Mouse (Mus musculus) heart, postnatal 0 days (tissue): ENCODE results near the gene Lpp. TPM values are rescaled to one million over a fixed set of nuclear protein-coding genes. Genes with fewer than 3 reads are reported as not detected.

Source experiments
- ATAC-seq: fragments of 200-750 bp; cut with Nextera tagmentation; 2 replicates; pipeline ENCODE4 v1.8.0; 2017; ENCODE audit warnings: low read depth, moderate number of reproducible peaks, moderate library complexity; ENCODE audit not compliant: insufficient read depth
- DNase-seq: peaks from one replicate; pipeline ENCODE4 v3.0.0-alpha.2; 2016; ENCODE audit warnings: low spot score
- H3K27ac ChIP-seq: fragments of 300-500 bp; sonication (generic); 2 replicates; pipeline ENCODE4 v1.5.1; 2014; ENCODE audit warnings: low read depth, mild to moderate bottlenecking
- H3K27me3 ChIP-seq: fragments of 300-500 bp; sonication (generic); 2 replicates; pipeline ENCODE4 v1.6.1; 2014; ENCODE audit warnings: low read length, mixed read lengths; ENCODE audit not compliant: control insufficient read depth, insufficient read depth
- H3K36me3 ChIP-seq: fragments of 300-500 bp; sonication (generic); replicated peaks from 2 replicates; pipeline ENCODE4 v1.6.1; 2014; ENCODE audit warnings: low read length, mixed read lengths; ENCODE audit not compliant: control insufficient read depth, insufficient read depth
- H3K4me1 ChIP-seq: fragments of 300-500 bp; sonication (generic); 2 replicates; pipeline ENCODE4 v1.6.1; 2014; ENCODE audit warnings: antibody characterized with exemption; ENCODE audit not compliant: control insufficient read depth, insufficient read depth
- H3K4me2 ChIP-seq: fragments of 300-500 bp; sonication (generic); 2 replicates; pipeline ENCODE4 v1.6.1; 2014; ENCODE audit warnings: low read depth, mild to moderate bottlenecking, low read length, moderate library complexity
- H3K4me3 ChIP-seq: fragments of 300-500 bp; sonication (generic); 2 replicates; pipeline ENCODE4 v1.5.1; 2014; ENCODE audit warnings: low read depth, low read length
- H3K9ac ChIP-seq: fragments of 300-500 bp; sonication (generic); replicated peaks from 2 replicates; pipeline ENCODE4 v1.6.1; 2014; ENCODE audit warnings: low read depth, low read length, mixed read lengths
- H3K9me3 ChIP-seq: fragments of 300-500 bp; sonication (generic); replicated peaks from 2 replicates; pipeline ENCODE4 v1.6.1; 2016; ENCODE audit warnings: low read length; ENCODE audit not compliant: control insufficient read depth
- CTCF ChIP-seq: IDR thresholded peaks from 2 replicates; pipeline ENCODE4 v1.5.1; 2016; ENCODE audit warnings: antibody characterized with exemption, control low read depth, low read depth
- EP300 ChIP-seq: IDR thresholded peaks from 2 replicates; pipeline ENCODE4 v1.6.1; 2016; ENCODE audit warnings: antibody characterized with exemption, low read depth
- WGBS: fragments of 180-500 bp; shearing (Covaris S2); extraction: QIAGEN DNeasy Blood & Tissue Kit; methylation state at CpG from one replicate; pipeline ENCODE4 v1.1.7; 2014; 5-methylcytosine and 5-hydroxymethylcytosine counted together
- polyA plus RNA-seq: library from polyadenylated mRNA; unstranded; fragments of >200 nt; fragmentation: Nextera tagmentation; extraction: Ambion mirVana; gene quantifications from 2 replicates; pipeline ENCODE4 v1.2.1, GENCODE M21; 2015
- total RNA-seq: library from RNA; depleted of rRNA; stranded (reverse); fragments of >200 nt; gene quantifications from 2 replicates; pipeline ENCODE4 v1.2.3, GENCODE M21; 2014; ENCODE audit warnings: low replicate concordance

The Lpp gene
- total and polyA plus RNA-seq, 2 experiments from 2014 or later, result 32.1 to 77.4 TPM

DNA sequence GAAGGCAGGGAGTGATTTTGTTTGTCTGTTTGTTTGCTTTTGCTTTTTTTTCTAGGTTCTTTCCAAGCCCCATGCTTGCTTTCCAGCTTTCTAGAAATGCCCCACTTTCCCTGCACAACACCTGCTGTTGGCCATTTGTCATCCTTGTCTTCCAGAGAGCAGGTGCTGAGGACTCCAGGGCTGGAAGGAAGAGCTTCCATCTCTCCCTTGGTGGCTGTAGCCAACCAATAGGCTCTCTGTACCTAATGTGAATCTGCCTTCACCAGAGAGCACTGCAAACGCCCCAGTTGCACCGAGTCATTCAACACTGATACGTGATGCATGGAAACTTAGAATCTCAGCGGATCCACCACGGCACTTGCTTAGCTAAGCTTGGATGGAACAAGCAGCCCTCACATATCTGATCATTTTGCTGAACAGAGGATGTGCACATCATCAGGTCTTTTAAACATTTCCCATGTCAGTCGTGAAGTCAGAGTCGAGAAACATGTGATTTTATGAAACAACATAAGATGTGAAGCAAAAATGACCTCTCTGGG lies 242.1 kb downstream of the Lpp start:
- ATAC-seq (no peak), DNase-seq (no peak)
- 91% methylated on average over 7 of the region's 7 CpGs for WGBS
- no peaks in the 10 kb centered on the region for H3K9me3 ChIP-seq
- no peak overlapping the region for H3K4me2 ChIP-seq
- no peaks in the 10 kb centered on the region for H3K36me3 ChIP-seq
- TF ChIP-seq CTCF (no peak), EP300 (no peak)
- no peaks in the 10 kb centered on the region for H3K27me3 ChIP-seq
- no peak overlapping the region for H3K9ac ChIP-seq
- no peak overlapping the region for H3K27ac ChIP-seq
- H3K4me1 ChIP-seq, result no peaks in the 10 kb centered on the region
- H3K4me3 ChIP-seq, result no peak overlapping the region

- ATAC-seq (no peak), DNase-seq (no peak)
- H3K4me3 ChIP-seq, result no peak overlapping the region
- no peak overlapping the region for H3K9ac ChIP-seq
- H3K27me3 ChIP-seq, result no peaks in the 10 kb centered on the region
- H3K36me3 ChIP-seq, result no peaks in the 10 kb centered on the region
- H3K4me1 ChIP-seq, result no peaks in the 10 kb centered on the region
- WGBS, result 90% methylated on average over 2 of the region's 2 CpGs
- no peak overlapping the region for H3K4me2 ChIP-seq
- no peak for TF ChIP-seq EP300
- no peak for TF ChIP-seq CTCF
- no peak overlapping the region for H3K27ac ChIP-seq
- H3K9me3 ChIP-seq, result no peaks in the 10 kb centered on the region
Measured at GRCm38 (mm10) chr16:24636894-24637293, 243.6 kb downstream of the Lpp start.

DNA sequence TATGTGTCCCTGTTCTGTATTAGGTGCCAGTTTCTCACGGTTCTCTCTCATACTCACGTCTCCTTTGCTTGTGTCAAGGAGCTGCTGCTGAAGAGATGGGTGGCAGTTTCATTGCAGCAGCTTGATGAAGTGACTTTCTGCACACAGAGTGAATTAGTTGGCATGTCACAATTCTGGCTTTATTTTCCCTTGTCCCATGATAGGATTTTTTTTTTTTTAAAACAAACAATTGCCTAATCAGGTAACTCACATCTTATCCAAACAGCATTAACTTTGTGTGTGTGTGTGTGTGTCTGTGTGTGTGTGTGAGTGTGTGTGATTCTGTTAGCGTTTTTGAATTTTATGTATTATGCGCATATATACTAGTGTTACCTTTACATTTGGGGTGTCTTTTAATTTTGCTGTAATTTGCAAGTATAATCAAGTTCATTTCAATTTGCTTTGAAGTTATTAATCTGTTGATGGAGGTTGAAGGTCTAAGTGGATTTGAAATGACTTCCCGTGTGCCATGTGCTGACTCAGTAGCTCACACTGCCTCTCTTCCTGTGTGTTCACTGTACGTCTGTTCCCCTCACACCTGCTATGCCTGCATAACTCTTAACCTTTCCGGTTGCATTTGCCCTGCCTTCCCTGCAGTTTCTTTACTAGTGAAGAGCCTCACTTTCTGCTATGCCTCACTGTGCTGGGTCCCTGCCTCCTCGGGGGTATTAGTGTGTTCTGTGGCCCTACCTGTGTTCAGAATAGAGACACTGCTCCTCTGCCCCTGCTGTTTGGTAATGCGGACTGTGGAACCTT lies 247.9 kb downstream of the Lpp start:
- H3K4me3 ChIP-seq, result no peak overlapping the region
- H3K36me3 ChIP-seq, result 0 out of 2 replicates have a peak, but pooled peaks cover under 1% of the 10 kb centered on the region
- H3K27me3 ChIP-seq, result no peaks in the 10 kb centered on the region
- H3K4me2 ChIP-seq, result no peak overlapping the region
- WGBS, result 80% methylated on average over 9 of the region's 9 CpGs
- no peak overlapping the region for H3K9ac ChIP-seq
- no peaks in the 10 kb centered on the region; the same call in 1 of the 2 replicates for H3K4me1 ChIP-seq
- DNase-seq (no peak), ATAC-seq (no peak)
- no peaks in the 10 kb centered on the region for H3K9me3 ChIP-seq
- no peak for TF ChIP-seq EP300
- TF ChIP-seq CTCF, result no peak
- H3K27ac ChIP-seq, result no peak overlapping the region

DNA sequence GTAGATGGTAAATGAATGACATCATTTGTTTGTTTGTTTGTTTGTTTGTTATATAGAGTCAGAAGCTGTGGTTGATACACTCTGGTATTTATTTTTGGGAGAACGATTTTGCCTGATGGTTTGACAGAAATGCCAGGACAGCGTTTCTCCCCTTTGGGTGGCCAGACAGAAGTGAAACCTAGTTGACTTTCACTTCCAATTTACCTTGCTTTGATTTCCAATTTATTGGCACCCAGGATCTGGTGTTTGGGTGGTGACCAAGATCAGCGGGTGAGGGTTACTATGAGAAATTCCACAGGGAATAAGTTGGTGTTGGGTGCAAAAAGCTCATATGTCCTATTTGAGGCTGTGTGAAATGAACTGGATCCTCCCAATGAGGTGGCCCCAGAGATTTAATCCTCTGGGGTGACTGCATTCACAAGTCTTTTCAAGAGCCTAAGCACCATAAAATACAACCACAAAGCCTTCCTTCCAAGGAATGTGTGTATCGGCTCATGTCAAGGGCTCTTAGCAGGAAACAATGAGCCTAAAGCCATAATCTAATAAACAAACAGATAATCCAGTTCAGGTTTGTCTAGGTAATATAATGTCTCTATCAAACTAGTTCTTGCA lies 249.8 kb downstream of the Lpp start:
- Histone ChIP-seq H3K27me3 (no peaks in the 10 kb centered on the region), H3K27ac (no peak overlapping the region), H3K9me3 (no peaks in the 10 kb centered on the region), H3K4me3 (no peak overlapping the region), H3K36me3 (0 out of 2 replicates have a peak, but pooled peaks cover 3% of the 10 kb centered on the region), H3K4me1 (no peaks in the 10 kb centered on the region; the same call in 1 of the 2 replicates), H3K4me2 (no peak overlapping the region), H3K9ac (no peak overlapping the region)
- ATAC-seq, result no peak
- TF ChIP-seq CTCF (no peak), EP300 (no peak)
- 84% methylated on average over 4 of the region's 4 CpGs for WGBS
- no peak for DNase-seq

- Histone ChIP-seq H3K4me2 (no peak overlapping the region), H3K4me1 (no peaks in the 10 kb centered on the region; the same call in 1 of the 2 replicates), H3K4me3 (no peak overlapping the region), H3K9ac (no peak overlapping the region), H3K36me3 (0 out of 2 replicates have a peak, but pooled peaks cover 3% of the 10 kb centered on the region), H3K27ac (no peak overlapping the region), H3K27me3 (no peaks in the 10 kb centered on the region), H3K9me3 (no peaks in the 10 kb centered on the region)
- ATAC-seq, result no peak
- DNase-seq, result no peak
- 83% methylated on average over 8 of the region's 8 CpGs for WGBS
- TF ChIP-seq EP300 (no peak), CTCF (no peak)
Measured at GRCm38 (mm10) chr16:24644154-24644553, 250.8 kb downstream of the Lpp start.
